Mouse (Mus musculus) liver, embryonic 12.5 days (tissue): ENCODE data around the gene Olfr1394. TPM values are rescaled to one million over a fixed set of nuclear protein-coding genes. Genes with fewer than 3 reads are reported as not detected.
A peak's percentile ranks its signal among the peaks of the same experiment; 100 is the strongest.

Experiments used
- ATAC-seq: fragments of 200-750 bp; cut with Nextera tagmentation; 2 replicates; pipeline ENCODE4 v1.8.0; 2017; ENCODE audit warnings: moderate number of reproducible peaks, mild to moderate bottlenecking, moderate library complexity
- H3K27ac ChIP-seq: fragments of 300-500 bp; sonication (generic); 2 replicates; pipeline ENCODE4 v1.5.1; 2016; ENCODE audit warnings: mild to moderate bottlenecking
- H3K27me3 ChIP-seq: fragments of 300-500 bp; sonication (generic); replicated peaks from 2 replicates; pipeline ENCODE4 v1.6.1; 2016; ENCODE audit warnings: mild to moderate bottlenecking, moderate library complexity
- H3K36me3 ChIP-seq: fragments of 300-500 bp; sonication (generic); 2 replicates; pipeline ENCODE4 v1.6.1; 2016; ENCODE audit warnings: mild to moderate bottlenecking, moderate library complexity
- H3K4me1 ChIP-seq: fragments of 300-500 bp; sonication (generic); 2 replicates; pipeline ENCODE4 v1.6.1; 2016
- H3K4me2 ChIP-seq: fragments of 300-500 bp; sonication (generic); 2 replicates; pipeline ENCODE4 v1.6.1; 2016; ENCODE audit warnings: mild to moderate bottlenecking, moderate library complexity
- H3K4me3 ChIP-seq: fragments of 300-500 bp; sonication (generic); 2 replicates; pipeline ENCODE4 v1.5.1; 2016; ENCODE audit warnings: mild to moderate bottlenecking, moderate library complexity
- H3K9ac ChIP-seq: fragments of 300-500 bp; sonication (generic); 2 replicates; pipeline ENCODE4 v1.6.1; 2016; ENCODE audit warnings: mild to moderate bottlenecking, moderate library complexity
- H3K9me3 ChIP-seq: fragments of 300-500 bp; sonication (generic); replicated peaks from 2 replicates; pipeline ENCODE4 v1.6.1; 2016; ENCODE audit warnings: mild to moderate bottlenecking, moderate library complexity
- WGBS: fragments of 180-500 bp; shearing (Covaris S2); methylation state at CpG from one replicate; pipeline ENCODE4 v1.1.7; 2016; ENCODE audit not compliant: insufficient replicate concordance; 5-methylcytosine and 5-hydroxymethylcytosine counted together
- polyA plus RNA-seq: library from polyadenylated mRNA; unstranded; fragments of >200 nt; fragmentation: Nextera tagmentation; extraction: Ambion mirVana; gene quantifications from 2 replicates; pipeline ENCODE4 v1.2.1, GENCODE M21; 2016

Gene Olfr1394
- polyA plus RNA-seq, result not detected in 2 replicates

DNA sequence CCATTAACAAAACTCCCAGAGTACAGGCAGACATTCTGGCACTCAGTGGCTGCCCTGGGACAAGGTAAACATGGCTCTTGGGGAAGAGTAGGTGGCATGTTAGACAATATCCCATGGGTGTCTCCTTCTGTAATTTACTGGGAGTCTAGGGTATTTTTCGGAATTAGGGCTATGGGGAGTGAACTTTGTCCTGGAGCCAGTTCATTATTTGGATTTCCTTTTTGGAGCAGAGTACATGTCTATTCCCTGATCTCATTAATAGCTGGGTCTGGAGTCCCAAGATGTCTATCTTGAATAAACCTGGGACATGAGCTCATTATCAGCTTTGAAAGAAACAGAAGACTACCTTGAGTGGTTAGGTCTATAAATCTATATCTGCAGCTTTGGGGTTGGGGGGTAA, at the start of gene Olfr1394:
Gene Olfr1394, plus strand, starts transcription at position 301 of the 400 bp plus-strand sequence.
- ATAC-seq, result no peak
- WGBS, result 62% methylated on average over 1 of the region's 1 CpGs
- H3K27ac ChIP-seq, result no peak within 1 kb of the TSS
- H3K4me2 ChIP-seq, result no peak within 1 kb of the TSS
- H3K9me3 ChIP-seq, result no peaks in the 10 kb centered on the region
- H3K36me3 ChIP-seq, result no peaks in the 10 kb centered on the region
- no peaks in the 10 kb centered on the region for H3K27me3 ChIP-seq
- H3K9ac ChIP-seq, result no peak within 1 kb of the TSS
- H3K4me1 ChIP-seq, result no peaks in the 10 kb centered on the region
- H3K4me3 ChIP-seq, result no peak within 1 kb of the TSS

DNA sequence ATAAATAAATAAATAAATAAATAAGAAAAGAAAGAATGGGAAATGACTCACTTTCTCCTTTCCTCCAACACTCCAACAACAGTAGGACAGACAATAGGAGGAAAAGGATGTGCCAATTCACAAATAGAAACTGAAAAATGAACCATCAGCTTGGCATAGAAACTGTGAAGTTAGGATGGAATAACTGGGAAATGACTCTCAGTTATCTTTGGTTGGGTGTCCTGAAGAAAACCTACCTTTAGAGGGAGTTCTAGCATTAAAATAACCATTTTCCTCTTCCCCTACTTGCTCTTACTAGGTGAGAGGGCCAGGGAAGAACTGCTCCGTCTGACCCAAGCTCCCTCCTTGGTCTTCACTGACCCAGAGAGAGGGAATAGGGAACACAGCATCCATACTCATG, 48.4 kb upstream of the Olfr1394 start:
- 54% methylated on average over 1 of the region's 1 CpGs for WGBS
- Histone ChIP-seq H3K27ac (no peak overlapping the region), H3K4me3 (no peak overlapping the region), H3K9ac (no peak overlapping the region), H3K4me1 (peaks cover 33% of the 10 kb centered on the region), H3K27me3 (no peaks in the 10 kb centered on the region), H3K36me3 (no peaks in the 10 kb centered on the region), H3K4me2 (no peak overlapping the region), H3K9me3 (no peaks in the 10 kb centered on the region)
- ATAC-seq, result no peak

DNA sequence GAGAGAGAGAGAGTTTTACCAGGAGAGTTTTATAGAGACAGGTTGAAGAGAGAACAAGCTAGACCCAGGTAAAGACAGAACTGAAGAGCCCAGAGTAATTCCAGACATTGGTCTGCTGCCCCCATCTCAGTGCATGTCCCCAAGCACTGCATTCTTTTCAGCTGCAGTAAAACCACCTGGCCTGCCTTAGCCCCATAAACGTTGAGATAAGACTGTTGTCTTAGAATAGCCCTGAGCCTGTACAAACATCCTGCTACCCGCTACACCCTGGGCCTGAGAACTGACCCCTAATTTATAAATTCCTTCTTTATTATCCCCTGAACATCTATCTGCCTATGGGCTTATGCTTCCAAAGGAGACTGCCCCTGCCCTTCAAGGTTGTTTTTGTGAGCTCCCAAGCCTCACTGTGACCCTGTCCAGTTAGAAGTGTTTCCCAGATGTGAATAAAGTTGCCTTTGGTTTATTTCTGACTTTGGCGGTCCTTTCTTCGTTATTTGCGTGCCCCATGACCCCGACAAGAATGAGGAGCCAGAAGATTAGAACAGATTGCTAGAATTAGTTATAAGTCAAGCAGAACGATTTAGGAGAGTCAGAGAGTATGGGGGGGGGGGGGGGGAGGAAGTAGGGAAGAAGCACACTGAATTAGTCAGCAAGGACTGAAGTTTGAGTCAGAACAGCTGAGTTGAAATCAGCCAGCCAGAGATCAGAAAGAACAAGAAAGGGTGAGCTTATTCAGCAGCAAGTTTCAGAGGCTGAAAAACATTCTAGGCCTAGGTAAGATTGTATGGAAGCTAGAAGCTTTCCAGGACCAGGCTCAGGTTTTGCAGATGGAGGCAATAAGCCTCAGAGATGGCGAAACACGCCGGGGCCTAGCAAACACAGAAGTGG, 46.3 kb upstream of the Olfr1394 start:
- no peak overlapping the region for H3K9ac ChIP-seq
- 66% methylated on average over 10 of the region's 10 CpGs for WGBS
- H3K4me1 ChIP-seq, result peaks cover 12% of the 10 kb centered on the region
- no peak overlapping the region for H3K27ac ChIP-seq
- H3K9me3 ChIP-seq, result no peaks in the 10 kb centered on the region
- no peak for ATAC-seq
- no peaks in the 10 kb centered on the region for H3K27me3 ChIP-seq
- H3K36me3 ChIP-seq, result no peaks in the 10 kb centered on the region
- H3K4me2 ChIP-seq, result no peak overlapping the region
- H3K4me3 ChIP-seq, result no peak overlapping the region

DNA sequence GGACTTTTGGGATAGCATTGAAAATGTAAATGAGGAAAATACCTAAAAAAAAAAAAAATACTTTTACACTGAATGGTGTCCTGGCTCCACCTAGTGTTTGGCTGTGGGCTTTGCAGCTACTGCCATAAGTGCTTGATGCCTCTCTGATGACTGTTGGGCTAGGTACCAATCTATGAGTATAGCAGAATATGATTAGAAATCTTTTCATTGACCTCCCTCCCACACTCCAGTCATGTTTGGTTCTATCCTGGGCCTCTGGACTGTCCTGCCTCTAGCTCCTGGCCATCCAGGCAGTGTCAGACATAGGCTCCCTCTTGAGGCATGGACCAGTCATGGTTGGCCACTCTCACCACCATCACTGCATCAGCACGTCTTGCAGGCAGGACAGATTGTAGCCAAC, 45.3 kb upstream of the Olfr1394 start:
- WGBS, result 27% methylated on average over 1 of the region's 1 CpGs
- no peaks in the 10 kb centered on the region for H3K36me3 ChIP-seq
- H3K4me1 ChIP-seq, result peaks cover 4% of the 10 kb centered on the region; the same call in 1 of the 2 replicates

DNA sequence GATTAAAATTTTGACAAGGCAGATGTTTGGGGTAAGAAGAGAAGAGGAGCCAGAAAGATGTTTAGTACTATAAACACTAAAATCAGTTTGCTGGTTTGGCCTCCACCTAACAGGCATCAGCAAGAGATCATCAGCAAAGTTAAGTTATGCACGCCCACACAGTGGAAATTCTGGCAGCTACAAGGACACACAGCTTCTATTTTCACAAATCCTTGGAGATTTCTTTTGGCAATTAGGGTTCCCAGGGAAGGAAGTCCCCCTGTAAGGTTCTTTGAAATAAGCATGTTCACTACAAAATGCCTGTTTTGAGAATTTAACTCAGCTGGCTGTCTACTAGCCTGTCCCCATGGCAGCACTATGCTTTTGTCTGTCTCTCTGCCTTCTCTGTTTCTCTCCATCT, 43.2 kb upstream of the Olfr1394 start:
- Histone ChIP-seq H3K36me3 (no peaks in the 10 kb centered on the region), H3K4me3 (no peak overlapping the region), H3K4me1 (no peaks in the 10 kb centered on the region), H3K4me2 (no peak overlapping the region), H3K9me3 (no peaks in the 10 kb centered on the region), H3K27me3 (no peaks in the 10 kb centered on the region), H3K27ac (no peak overlapping the region), H3K9ac (no peak overlapping the region)
- ATAC-seq, result no peak
- WGBS, result 56% methylated on average over 1 of the region's 1 CpGs

More for the DNA sequence above, 45.3 kb upstream of the Olfr1394 start:
- Histone ChIP-seq H3K9ac (no peak overlapping the region), H3K27me3 (no peaks in the 10 kb centered on the region), H3K27ac (no peak overlapping the region), H3K4me2 (no peak overlapping the region), H3K4me3 (no peak overlapping the region), H3K9me3 (no peaks in the 10 kb centered on the region)
- no peak for ATAC-seq

DNA sequence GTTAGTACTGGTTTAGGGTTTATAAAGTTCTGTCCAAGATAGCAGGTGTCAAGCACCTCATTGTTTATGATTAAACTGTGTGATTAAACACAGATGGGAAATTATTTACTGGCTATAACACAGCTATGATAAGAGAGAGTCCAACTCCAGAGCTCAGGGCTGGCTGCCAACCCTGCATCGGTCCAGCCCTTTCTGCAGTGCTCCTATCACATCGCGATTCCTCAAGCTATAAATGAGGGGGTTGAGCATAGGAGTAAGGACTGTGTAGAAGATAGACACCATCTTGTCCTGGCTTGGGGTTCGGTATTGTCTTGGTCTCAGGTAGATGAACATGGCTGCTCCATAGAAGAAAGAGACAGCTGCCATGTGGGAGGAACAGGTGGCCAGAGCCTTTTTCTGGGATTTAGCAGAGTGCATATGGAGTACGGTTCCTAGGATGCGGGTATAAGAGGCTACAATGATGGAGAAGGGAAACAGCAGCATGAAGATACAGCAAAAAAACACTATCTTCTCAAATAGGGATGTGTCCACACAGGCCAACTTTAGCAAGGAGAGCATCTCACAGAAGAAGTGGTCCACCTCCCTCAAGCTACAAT, 41.5 kb upstream of the Olfr1394 start:
- Histone ChIP-seq H3K9me3 (no peaks in the 10 kb centered on the region), H3K4me2 (no peak overlapping the region), H3K9ac (no peak overlapping the region), H3K4me3 (no peak overlapping the region), H3K27ac (no peak overlapping the region), H3K4me1 (no peaks in the 10 kb centered on the region), H3K27me3 (no peaks in the 10 kb centered on the region), H3K36me3 (no peaks in the 10 kb centered on the region)
- no peak for ATAC-seq
- 70% methylated on average over 6 of the region's 6 CpGs for WGBS

DNA sequence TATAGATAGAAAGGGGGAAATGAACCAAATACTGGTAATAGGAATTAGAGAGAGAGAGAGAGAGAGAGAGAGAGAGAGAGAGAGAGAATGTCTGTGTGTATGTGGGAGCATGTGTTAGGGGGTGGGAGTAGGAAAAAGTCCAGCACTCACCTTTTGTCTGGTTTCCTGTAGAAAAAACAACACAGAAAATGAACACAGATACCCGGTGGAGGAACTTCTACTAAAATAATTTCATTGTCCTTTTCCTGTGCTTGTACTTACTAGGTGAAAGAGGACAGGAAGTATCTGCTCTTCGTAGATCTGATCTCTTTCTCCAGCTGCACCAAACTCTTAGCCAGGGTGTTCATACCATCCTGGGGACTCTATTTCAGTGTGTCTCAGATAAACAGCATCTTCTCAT, 40.0 kb upstream of the Olfr1394 start:
- no peak for ATAC-seq
- no peaks in the 10 kb centered on the region for H3K36me3 ChIP-seq
- H3K27ac ChIP-seq, result no peak overlapping the region
- H3K4me1 ChIP-seq, result no peaks in the 10 kb centered on the region
- no peak overlapping the region for H3K9ac ChIP-seq
- 0 out of 2 replicates have a peak, but pooled peaks cover 4% of the 10 kb centered on the region for H3K27me3 ChIP-seq
- no peak overlapping the region for H3K4me3 ChIP-seq
- no peaks in the 10 kb centered on the region for H3K9me3 ChIP-seq
- H3K4me2 ChIP-seq, result no peak overlapping the region
- WGBS, result 17% methylated on average over 2 of the region's 2 CpGs

DNA sequence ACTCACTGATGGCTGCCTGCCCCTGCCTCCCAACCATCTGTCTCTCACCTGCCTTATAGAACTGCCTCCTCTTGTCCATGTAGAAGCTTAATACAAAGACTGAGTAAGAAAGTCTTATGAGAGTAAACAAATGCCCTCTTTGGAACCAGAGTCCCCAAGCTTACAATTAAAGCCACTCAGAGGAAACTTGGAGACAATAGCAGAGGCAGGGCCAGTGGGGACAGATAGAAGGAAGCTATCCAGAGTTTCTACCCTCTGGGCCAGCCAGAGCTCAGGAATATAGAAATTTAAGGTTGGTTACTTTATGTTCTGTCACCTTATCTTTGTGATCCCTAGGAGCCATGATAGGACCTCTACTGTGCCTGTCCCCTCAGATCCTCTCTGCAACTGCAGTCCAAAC, 39.4 kb upstream of the Olfr1394 start, which contains the start of gene Olfr1396:
Gene Olfr1396, minus strand, starts transcription at position 101 of the 400 bp plus-strand sequence.
- no peak within 1 kb of the TSS for H3K27ac ChIP-seq
- 0 out of 2 replicates have a peak, but pooled peaks cover 4% of the 10 kb centered on the region for H3K27me3 ChIP-seq
- no peak for ATAC-seq
- no peaks in the 10 kb centered on the region for H3K4me1 ChIP-seq
- no peak within 1 kb of the TSS for H3K4me2 ChIP-seq
- H3K4me3 ChIP-seq, result no peak within 1 kb of the TSS
- H3K9ac ChIP-seq, result no peak within 1 kb of the TSS
- no peaks in the 10 kb centered on the region for H3K36me3 ChIP-seq
- no peaks in the 10 kb centered on the region for H3K9me3 ChIP-seq

DNA sequence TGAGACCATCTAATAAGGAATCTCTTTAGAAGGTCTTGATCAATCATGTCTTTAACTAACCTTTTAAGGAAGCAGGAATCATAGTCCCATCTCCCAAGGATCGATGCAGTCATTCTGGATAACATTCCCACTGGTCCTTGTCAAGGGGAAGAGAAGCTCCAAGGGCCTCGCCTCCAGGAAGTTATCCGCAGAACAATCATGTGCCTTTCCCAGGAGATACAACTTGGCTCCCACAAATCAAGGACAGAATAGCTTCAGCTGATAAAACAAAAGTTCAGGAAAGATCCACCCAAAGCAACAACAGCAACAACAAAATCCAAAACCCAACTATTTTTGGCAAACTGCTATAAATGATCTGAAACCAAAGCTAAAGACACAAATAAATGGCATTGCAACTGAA, 34.5 kb upstream of the Olfr1394 start:
- Histone ChIP-seq H3K36me3 (no peaks in the 10 kb centered on the region), H3K4me3 (no peak overlapping the region), H3K4me2 (no peak overlapping the region), H3K27ac (no peak overlapping the region), H3K9me3 (no peaks in the 10 kb centered on the region), H3K9ac (no peak overlapping the region), H3K4me1 (peaks cover 8% of the 10 kb centered on the region; the same call in 1 of the 2 replicates), H3K27me3 (0 out of 2 replicates have a peak, but pooled peaks cover 4% of the 10 kb centered on the region)
- ATAC-seq, result no peak
- 62% methylated on average over 3 of the region's 3 CpGs for WGBS

DNA sequence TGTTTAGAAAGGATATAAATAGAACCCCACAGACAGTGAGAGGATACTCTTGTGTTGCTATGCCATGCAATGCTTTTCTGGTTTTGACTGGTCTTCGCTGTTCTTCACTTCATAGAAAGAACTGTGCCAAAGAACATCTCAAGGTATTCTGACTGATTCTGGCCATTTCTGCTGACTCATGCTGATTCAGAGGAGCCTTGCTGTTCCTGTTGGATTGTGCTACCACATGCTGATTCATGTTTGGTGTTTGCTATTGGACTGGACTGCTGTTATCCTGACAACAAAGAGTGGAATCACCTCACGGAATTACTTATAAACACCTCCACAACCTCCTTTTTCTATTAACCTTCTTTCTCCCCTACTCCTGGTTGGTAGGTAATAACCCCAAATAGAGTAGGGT, 30.0 kb upstream of the Olfr1394 start:
- peak; percentile 63; the same call in 1 of the 2 replicates for ATAC-seq
- H3K9me3 ChIP-seq, result no peaks in the 10 kb centered on the region
- 70% methylated on average over 2 of the region's 2 CpGs for WGBS
- H3K27ac ChIP-seq, result 0 out of 2 replicates have a peak overlapping the region, but pooled peaks have one; percentile 28
- H3K9ac ChIP-seq, result no peak overlapping the region
- H3K27me3 ChIP-seq, result no peaks in the 10 kb centered on the region
- H3K4me1 ChIP-seq, result peaks cover 11% of the 10 kb centered on the region; the same call in 1 of the 2 replicates
- H3K36me3 ChIP-seq, result no peaks in the 10 kb centered on the region
- no peak overlapping the region for H3K4me3 ChIP-seq
- no peak overlapping the region for H3K4me2 ChIP-seq

DNA sequence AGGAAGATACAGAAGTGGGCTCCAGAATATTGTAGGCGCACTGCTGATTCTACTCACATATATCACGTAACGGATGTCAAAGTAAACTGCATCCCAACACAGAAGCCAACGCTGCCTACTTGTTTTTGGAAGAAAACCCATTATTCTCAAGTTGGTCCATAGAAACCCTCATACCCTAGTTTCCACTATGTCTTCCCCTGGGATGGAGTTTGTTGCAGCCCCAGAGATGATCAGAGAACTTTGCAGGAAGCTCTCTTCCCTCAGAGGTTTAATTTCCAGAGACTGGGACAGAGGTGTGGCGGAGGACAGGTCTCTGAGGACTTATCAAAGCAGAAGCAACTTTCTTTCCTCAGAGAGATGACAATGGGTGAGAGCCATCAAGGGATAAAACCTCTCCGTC, 12.2 kb upstream of the Olfr1394 start, which contains the start of gene Olfr1395:
Gene Olfr1395, plus strand, starts transcription at position 301 of the 400 bp plus-strand sequence.
- Histone ChIP-seq H3K4me3 (no peak within 1 kb of the TSS), H3K4me2 (no peak within 1 kb of the TSS), H3K9me3 (no peaks in the 10 kb centered on the region), H3K9ac (no peak within 1 kb of the TSS), H3K36me3 (no peaks in the 10 kb centered on the region), H3K27ac (no peak within 1 kb of the TSS), H3K4me1 (no peaks in the 10 kb centered on the region), H3K27me3 (no peaks in the 10 kb centered on the region)
- WGBS, result 74% methylated on average over 6 of the region's 6 CpGs
- ATAC-seq, result no peak
